Mouse (Mus musculus): ENCODE measurements around the gene Foxk1. TPM values are rescaled to one million over a fixed set of nuclear protein-coding genes. Genes with fewer than 3 reads are reported as not detected.

Foxk1 gene
- polyA plus RNA-seq, 1 experiment: 12.4 TPM

DNA sequence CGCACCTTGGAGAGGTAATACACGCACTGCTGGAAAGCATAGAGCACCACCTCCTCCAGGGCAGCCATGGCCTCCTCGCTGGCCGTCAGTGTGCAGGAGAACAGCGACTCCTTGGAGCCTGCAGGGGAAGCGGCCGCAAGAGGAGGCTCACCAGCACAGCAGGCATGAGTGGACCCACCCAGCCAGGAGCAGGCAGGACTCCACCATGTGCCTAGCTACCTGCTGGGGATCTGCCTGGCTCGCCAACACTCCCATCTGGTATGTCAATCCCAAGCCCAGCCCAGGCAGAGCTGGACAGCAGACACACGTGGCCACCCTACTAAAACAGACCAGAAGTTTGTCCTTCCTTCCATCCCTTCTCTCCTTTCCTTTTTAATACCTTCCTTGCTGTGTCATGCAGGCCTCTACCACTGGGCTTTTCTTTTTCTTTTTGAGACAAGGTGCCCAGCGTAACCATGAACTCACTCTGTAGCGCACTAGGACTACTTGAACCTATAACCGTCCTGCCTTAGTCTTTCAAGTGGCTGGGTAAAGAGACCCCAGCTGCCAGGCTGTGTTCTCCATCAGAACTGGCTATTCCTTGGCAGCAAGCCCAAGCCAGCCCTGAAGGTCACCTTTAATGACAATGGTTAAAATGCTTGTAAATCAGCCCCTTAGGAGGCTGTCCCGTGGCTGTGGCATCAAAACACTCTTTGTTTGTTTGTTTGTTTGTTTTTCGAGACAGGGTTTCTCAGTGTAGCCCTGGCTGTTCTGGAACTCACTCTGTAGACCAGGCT, 94.2 kb downstream of the Foxk1 start:
- Histone ChIP-seq H3K4me1 (ENCODE audit: control insufficient read depth, insufficient read depth, low read length) (no peaks in the 10 kb centered on the region), H3K27ac (ENCODE audit: insufficient read depth, low read depth, low read length) (no peak overlapping the region), H3K4me3 (ENCODE audit: insufficient read depth, low read depth, low read length) (no peak overlapping the region), H3K36me3 (ENCODE audit: control insufficient read depth, insufficient read depth, low read length) (no peaks in the 10 kb centered on the region), H3K27me3 (replicated peaks; ENCODE audit: control insufficient read depth, insufficient read depth, low read length) (no peaks in the 10 kb centered on the region)
- no peak for DNase-seq
- TF ChIP-seq POLR2A (IDR thresholded peaks at IDR 0.05; ENCODE audit: low read depth, low read length) (no peak), CTCF (conservative IDR thresholded peaks at IDR 0.05; ENCODE audit: insufficient read depth, insufficient read length, low read depth, low read length) (no peak)
- WGBS: 65% methylated on average over 14 of the region's 14 CpGs

DNA sequence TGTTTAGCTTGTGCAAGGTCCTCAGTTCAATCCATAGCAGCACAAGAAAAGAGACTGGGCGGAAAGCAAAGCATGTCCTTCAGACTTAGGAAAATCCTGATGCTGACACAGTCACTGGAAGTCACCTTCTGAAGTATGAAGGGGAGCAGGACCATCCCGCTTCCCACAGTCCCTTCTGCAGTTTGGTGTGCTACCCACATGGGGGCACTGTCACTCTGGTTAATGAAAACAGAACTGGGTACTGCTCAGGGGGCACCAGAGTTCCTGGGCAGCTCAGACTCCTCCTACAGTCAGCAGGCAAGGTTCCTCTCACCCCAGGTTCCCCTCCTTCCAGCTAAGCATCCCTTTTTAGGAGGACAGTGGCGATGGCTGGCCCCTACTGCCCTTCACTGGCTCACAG, 97.7 kb downstream of the Foxk1 start:
- Histone ChIP-seq H3K4me3 (ENCODE audit: insufficient read depth, low read depth, low read length) (no peak overlapping the region), H3K36me3 (ENCODE audit: control insufficient read depth, insufficient read depth, low read length) (no peaks in the 10 kb centered on the region), H3K27ac (ENCODE audit: insufficient read depth, low read depth, low read length) (no peak overlapping the region), H3K27me3 (replicated peaks; ENCODE audit: control insufficient read depth, insufficient read depth, low read length) (no peaks in the 10 kb centered on the region), H3K4me1 (ENCODE audit: control insufficient read depth, insufficient read depth, low read length) (no peaks in the 10 kb centered on the region)
- no peak for DNase-seq
- 66% methylated on average over 3 of the region's 3 CpGs for WGBS
- TF ChIP-seq POLR2A (IDR thresholded peaks at IDR 0.05; ENCODE audit: low read depth, low read length): no peak
- peak; percentile 51 for TF ChIP-seq CTCF (conservative IDR thresholded peaks at IDR 0.05; ENCODE audit: insufficient read depth, insufficient read length, low read depth, low read length)

DNA sequence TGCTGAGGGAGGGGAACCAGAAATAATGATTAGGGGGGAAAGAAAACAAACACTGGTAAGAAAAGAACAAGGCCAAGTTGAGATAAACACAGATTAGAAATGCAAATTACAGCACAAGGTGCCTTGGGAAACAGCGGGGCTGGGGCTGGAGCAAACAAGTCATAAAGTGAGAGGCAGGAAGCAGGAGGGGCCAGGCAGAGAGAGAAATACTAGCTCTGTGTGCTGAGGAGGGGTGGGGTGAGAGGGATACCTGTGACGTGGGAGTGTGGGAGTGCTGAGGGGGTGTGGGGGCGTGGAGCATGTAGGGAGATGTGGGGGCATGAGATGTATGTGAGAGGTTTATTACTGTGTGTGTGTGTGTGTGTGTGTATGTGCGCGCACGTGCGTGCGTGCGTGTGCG, 99.6 kb downstream of the Foxk1 start:
- Histone ChIP-seq H3K4me3 (ENCODE audit: insufficient read depth, low read depth, low read length) (no peak overlapping the region), H3K36me3 (ENCODE audit: control insufficient read depth, insufficient read depth, low read length) (no peaks in the 10 kb centered on the region), H3K4me1 (ENCODE audit: control insufficient read depth, insufficient read depth, low read length) (no peaks in the 10 kb centered on the region), H3K27ac (ENCODE audit: insufficient read depth, low read depth, low read length) (no peak overlapping the region), H3K27me3 (replicated peaks; ENCODE audit: control insufficient read depth, insufficient read depth, low read length) (no peaks in the 10 kb centered on the region)
- TF ChIP-seq CTCF (conservative IDR thresholded peaks at IDR 0.05; ENCODE audit: insufficient read depth, insufficient read length, low read depth, low read length): no peak
- TF ChIP-seq POLR2A (IDR thresholded peaks at IDR 0.05; ENCODE audit: low read depth, low read length): no peak
- 57% methylated on average over 10 of the region's 10 CpGs for WGBS
- DNase-seq: no peak

DNA sequence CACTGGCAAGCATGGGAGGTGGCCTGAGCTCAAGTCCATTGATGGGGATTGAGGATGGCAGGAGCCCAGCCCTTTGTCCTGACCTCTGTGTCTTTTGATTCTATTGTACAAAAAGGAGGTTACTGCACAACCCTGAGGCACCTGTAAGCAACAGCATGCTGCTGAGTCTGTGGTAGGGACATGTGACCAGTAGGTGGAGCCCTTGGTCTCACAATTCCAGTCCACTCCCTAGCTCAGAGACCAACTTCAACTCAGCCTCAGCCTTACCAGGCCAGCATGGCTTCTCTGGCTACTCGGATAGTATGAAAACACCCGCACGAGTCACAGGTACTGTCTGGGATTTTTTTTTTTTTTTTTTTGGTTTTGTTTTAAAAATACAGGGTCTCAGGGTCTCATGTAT, 101.1 kb downstream of the Foxk1 start:
- TF ChIP-seq POLR2A (IDR thresholded peaks at IDR 0.05; ENCODE audit: low read depth, low read length): no peak
- TF ChIP-seq CTCF (conservative IDR thresholded peaks at IDR 0.05; ENCODE audit: insufficient read depth, insufficient read length, low read depth, low read length): peak; percentile 92
- H3K27me3 ChIP-seq (replicated peaks; ENCODE audit: control insufficient read depth, insufficient read depth, low read length): no peaks in the 10 kb centered on the region
- H3K4me1 ChIP-seq (ENCODE audit: control insufficient read depth, insufficient read depth, low read length): no peaks in the 10 kb centered on the region
- no peaks in the 10 kb centered on the region for H3K36me3 ChIP-seq (ENCODE audit: control insufficient read depth, insufficient read depth, low read length)
- 6% methylated on average over 3 of the region's 3 CpGs for WGBS
- peak; percentile 87 for DNase-seq
- no peak overlapping the region for H3K27ac ChIP-seq (ENCODE audit: insufficient read depth, low read depth, low read length)
- H3K4me3 ChIP-seq (ENCODE audit: insufficient read depth, low read depth, low read length): no peak overlapping the region

DNA sequence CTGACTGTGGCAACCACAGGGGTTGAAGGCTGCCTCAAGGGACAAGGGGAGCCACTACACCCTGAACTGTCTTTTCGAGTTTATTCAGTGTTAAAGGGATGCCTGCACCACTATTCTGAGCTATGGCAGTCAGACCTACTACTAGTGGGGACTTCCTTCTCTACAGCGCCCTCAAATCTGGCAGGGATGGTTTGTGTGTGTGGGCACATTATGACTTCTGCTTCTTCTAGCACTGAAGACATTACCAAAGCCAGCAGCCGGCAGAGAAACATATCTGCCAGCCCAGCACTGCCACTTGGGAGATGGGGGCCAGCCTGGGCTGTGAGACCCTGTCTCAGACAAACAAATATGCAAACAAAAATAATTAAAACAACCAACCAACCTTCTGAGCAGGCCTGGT, 102.9 kb downstream of the Foxk1 start:
- no peaks in the 10 kb centered on the region for H3K36me3 ChIP-seq (ENCODE audit: control insufficient read depth, insufficient read depth, low read length)
- no peak for TF ChIP-seq POLR2A (IDR thresholded peaks at IDR 0.05; ENCODE audit: low read depth, low read length)
- TF ChIP-seq CTCF (conservative IDR thresholded peaks at IDR 0.05; ENCODE audit: insufficient read depth, insufficient read length, low read depth, low read length): no peak
- DNase-seq: no peak
- H3K4me3 ChIP-seq (ENCODE audit: insufficient read depth, low read depth, low read length): no peak overlapping the region
- no peaks in the 10 kb centered on the region for H3K4me1 ChIP-seq (ENCODE audit: control insufficient read depth, insufficient read depth, low read length)
- WGBS: 88% methylated on average over 3 of the region's 3 CpGs
- no peak overlapping the region for H3K27ac ChIP-seq (ENCODE audit: insufficient read depth, low read depth, low read length)
- no peaks in the 10 kb centered on the region for H3K27me3 ChIP-seq (replicated peaks; ENCODE audit: control insufficient read depth, insufficient read depth, low read length)

DNA sequence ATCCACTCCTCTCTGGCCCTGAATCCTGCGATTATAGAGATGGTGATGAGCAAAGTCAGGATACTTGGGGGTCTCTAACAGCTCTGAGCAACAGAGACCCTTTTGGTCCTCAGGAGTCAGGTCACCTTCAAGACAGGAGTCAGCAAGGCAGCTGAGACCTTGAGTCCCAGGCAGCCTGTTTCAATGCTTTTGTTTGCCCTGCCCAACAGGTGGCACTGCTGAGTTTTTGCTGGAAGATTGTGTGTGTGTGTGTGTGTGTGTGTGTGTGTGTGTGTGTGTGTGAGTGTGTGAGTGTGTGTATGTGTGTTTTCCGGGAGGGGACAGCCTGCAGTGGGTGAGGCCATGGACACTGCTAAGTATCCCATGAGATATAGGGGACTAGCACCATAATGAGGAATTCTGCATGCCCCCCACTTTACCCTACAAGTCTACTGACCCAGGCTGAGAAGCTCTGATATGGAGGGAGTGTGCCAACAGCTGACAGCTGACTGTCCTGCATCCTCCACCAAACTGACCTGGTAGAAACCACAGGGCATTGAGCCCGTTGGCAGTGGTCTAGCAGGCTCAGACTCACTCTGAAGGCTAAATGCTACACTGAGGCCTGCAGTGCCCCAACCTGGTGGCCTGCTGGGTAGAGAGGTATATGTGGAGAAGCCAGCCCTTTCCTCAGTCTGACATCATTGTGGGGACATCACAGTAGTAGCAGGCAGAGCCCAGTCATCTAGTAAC, 104.6 kb downstream of the Foxk1 start:
- 76% methylated on average over 3 of the region's 3 CpGs for WGBS
- no peaks in the 10 kb centered on the region for H3K36me3 ChIP-seq (ENCODE audit: control insufficient read depth, insufficient read depth, low read length)
- TF ChIP-seq CTCF (conservative IDR thresholded peaks at IDR 0.05; ENCODE audit: insufficient read depth, insufficient read length, low read depth, low read length) (peak; percentile 46), POLR2A (IDR thresholded peaks at IDR 0.05; ENCODE audit: low read depth, low read length) (no peak)
- no peaks in the 10 kb centered on the region for H3K4me1 ChIP-seq (ENCODE audit: control insufficient read depth, insufficient read depth, low read length)
- no peak for DNase-seq
- H3K4me3 ChIP-seq (ENCODE audit: insufficient read depth, low read depth, low read length): no peak overlapping the region
- H3K27ac ChIP-seq (ENCODE audit: insufficient read depth, low read depth, low read length): no peak overlapping the region
- no peaks in the 10 kb centered on the region for H3K27me3 ChIP-seq (replicated peaks; ENCODE audit: control insufficient read depth, insufficient read depth, low read length)

All from kidney, adult 2 months (tissue).